Mouse (Mus musculus) embryonic facial prominence, embryonic 11.5 days (tissue): ENCODE results near the gene Aak1. TPM values are rescaled to one million over a fixed set of nuclear protein-coding genes. Genes with fewer than 3 reads are reported as not detected.
A peak's percentile ranks its signal among the peaks of the same experiment; 100 is the strongest.

Experiments
- ATAC-seq: fragments of 200-750 bp; cut with Nextera tagmentation; replicated peaks from 2 replicates; pipeline ENCODE4 v1.8.0; 2017; ENCODE audit warnings: low read depth; ENCODE audit not compliant: insufficient number of reproducible peaks, low FRiP score, low TSS enrichment
- DNase-seq: peaks from one replicate; pipeline ENCODE4 v3.0.0-alpha.2; 2015; ENCODE audit warnings: low spot score
- H3K27ac ChIP-seq: fragments of 300-500 bp; sonication (generic); replicated peaks from 2 replicates; pipeline ENCODE4 v1.5.1; 2014; ENCODE audit warnings: mild to moderate bottlenecking, low read depth, low read length, control low read depth
- H3K27me3 ChIP-seq: fragments of 300-500 bp; sonication (generic); 2 replicates; pipeline ENCODE4 v1.6.1; 2014; ENCODE audit warnings: mild to moderate bottlenecking, low read length, moderate library complexity, mixed read lengths; ENCODE audit not compliant: control insufficient read depth, insufficient read depth
- H3K36me3 ChIP-seq: fragments of 300-500 bp; sonication (generic); replicated peaks from 2 replicates; pipeline ENCODE4 v1.6.1; 2014; ENCODE audit warnings: low read depth, mild to moderate bottlenecking, low read length, moderate library complexity, mixed read lengths; ENCODE audit not compliant: control insufficient read depth, insufficient read depth
- H3K4me1 ChIP-seq: fragments of 300-500 bp; sonication (generic); 2 replicates; pipeline ENCODE4 v1.6.1; 2014; ENCODE audit warnings: low read length, mixed read lengths; ENCODE audit not compliant: control insufficient read depth, insufficient read depth
- H3K4me2 ChIP-seq: fragments of 300-500 bp; sonication (generic); 2 replicates; pipeline ENCODE4 v1.6.1; 2014; ENCODE audit warnings: low read depth, mild to moderate bottlenecking, control low read depth, low read length, moderate library complexity
- H3K4me3 ChIP-seq: fragments of 300-500 bp; sonication (generic); 2 replicates; pipeline ENCODE4 v1.5.1; 2014; ENCODE audit warnings: low read depth, low read length, control low read depth
- H3K9ac ChIP-seq: fragments of 300-500 bp; sonication (generic); replicated peaks from 2 replicates; pipeline ENCODE4 v1.6.1; 2014; ENCODE audit warnings: mild to moderate bottlenecking, control low read depth, low read length
- H3K9me3 ChIP-seq: fragments of 300-500 bp; sonication (generic); replicated peaks from 2 replicates; pipeline ENCODE4 v1.6.1; 2016; ENCODE audit warnings: mild to moderate bottlenecking, low read length, inconsistent platforms, mixed read lengths; ENCODE audit not compliant: control insufficient read depth
- WGBS: fragments of 180-500 bp; shearing (Covaris S2); extraction: QIAGEN DNeasy Blood & Tissue Kit; methylation state at CpG from one replicate; pipeline ENCODE4 v1.1.7; 2014; 5-methylcytosine and 5-hydroxymethylcytosine counted together
- polyA plus RNA-seq: library from polyadenylated mRNA; unstranded; fragments of >200 nt; fragmentation: Nextera tagmentation; extraction: Ambion mirVana; gene quantifications from 2 replicates; pipeline ENCODE4 v1.2.1, GENCODE M21; 2014

The Aak1 gene
- polyA plus RNA-seq, 1 experiment from 2014 or later, result 17.3 TPM

DNA sequence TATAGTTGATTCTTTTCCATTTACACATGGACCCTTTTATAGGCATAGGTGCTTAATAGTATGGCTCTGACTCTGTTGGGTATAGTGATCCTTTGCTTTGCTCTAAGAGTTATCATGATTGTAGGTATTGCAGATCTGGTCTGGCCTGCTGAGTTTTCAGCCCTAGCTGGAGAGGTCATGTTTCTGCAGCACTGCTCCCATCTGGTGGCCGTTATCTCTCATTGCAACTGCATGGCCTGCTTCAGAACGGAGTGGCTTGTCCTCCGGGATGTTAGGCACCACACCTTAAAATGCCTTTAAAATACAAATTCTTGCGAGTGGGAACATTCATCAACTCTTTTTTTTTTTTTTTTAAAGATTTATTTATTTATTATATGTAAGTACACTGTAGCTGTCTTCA, 72.6 kb downstream of the Aak1 start:
- WGBS, result 22% methylated on average over 4 of the region's 4 CpGs
- 0 out of 2 replicates have a peak, but pooled peaks have one; percentile 65 for ATAC-seq

DNA sequence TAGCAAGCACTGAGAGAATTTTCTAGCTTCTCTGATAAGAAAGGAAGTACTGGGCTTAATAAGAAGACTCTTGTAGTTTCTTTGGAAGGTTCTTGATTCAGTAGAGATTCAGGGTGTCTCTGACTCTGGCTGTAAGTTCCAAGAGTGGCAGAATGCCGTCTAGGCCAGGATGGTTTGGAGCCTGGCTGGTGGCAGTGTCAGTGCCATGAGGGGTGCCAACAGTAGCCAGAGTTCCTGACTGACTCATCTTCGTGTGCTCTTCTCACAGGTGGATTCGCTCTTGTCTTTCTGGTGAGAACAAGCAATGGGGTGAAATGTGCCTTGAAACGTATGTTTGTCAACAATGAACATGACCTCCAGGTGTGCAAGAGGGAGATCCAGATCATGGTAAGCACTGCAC, 75.4 kb downstream of the Aak1 start:
- Histone ChIP-seq H3K4me1 (no peaks in the 10 kb centered on the region), H3K9me3 (no peaks in the 10 kb centered on the region), H3K36me3 (no peaks in the 10 kb centered on the region; the same call in 1 of the 2 replicates), H3K4me3 (no peak overlapping the region), H3K27ac (no peak overlapping the region), H3K4me2 (no peak overlapping the region), H3K9ac (no peak overlapping the region), H3K27me3 (no peaks in the 10 kb centered on the region)
- WGBS, result 83% methylated on average over 4 of the region's 4 CpGs
- DNase-seq (no peak), ATAC-seq (no peak)

More for the DNA sequence above, 72.6 kb downstream of the Aak1 start:
- DNase-seq, result peak; percentile 73
- no peak overlapping the region for H3K27ac ChIP-seq
- H3K4me3 ChIP-seq, result no peak overlapping the region
- H3K4me2 ChIP-seq, result no peak overlapping the region
- H3K36me3 ChIP-seq, result no peaks in the 10 kb centered on the region; the same call in 1 of the 2 replicates
- H3K27me3 ChIP-seq, result no peaks in the 10 kb centered on the region
- no peaks in the 10 kb centered on the region for H3K4me1 ChIP-seq
- no peaks in the 10 kb centered on the region for H3K9me3 ChIP-seq
- H3K9ac ChIP-seq, result no peak overlapping the region

DNA sequence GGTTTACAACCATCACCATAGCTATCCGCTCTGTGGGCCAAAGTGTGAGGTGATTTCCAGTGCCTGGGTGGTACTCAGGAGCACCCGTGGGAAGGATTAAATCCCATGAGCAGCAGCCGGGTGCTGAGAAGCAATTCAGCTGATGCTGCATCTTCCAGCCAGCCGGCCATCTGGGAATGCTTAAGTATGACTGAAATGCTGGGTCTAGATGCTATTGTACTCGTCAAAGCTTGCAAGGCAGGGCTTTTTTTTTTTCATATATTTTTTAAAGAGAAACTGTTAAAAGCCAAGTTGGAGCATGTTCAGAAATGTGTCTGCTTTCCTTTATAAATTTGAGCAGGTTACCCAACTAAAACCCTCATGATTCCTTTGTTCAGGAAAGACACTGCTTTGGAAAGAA, 85.2 kb downstream of the Aak1 start:
- Histone ChIP-seq H3K27ac (no peak overlapping the region), H3K4me2 (no peak overlapping the region), H3K9me3 (no peaks in the 10 kb centered on the region), H3K36me3 (peaks cover 3% of the 10 kb centered on the region), H3K4me1 (no peaks in the 10 kb centered on the region), H3K27me3 (no peaks in the 10 kb centered on the region), H3K9ac (no peak overlapping the region), H3K4me3 (no peak overlapping the region)
- DNase-seq, result peak; percentile 63
- 48% methylated on average over 5 of the region's 5 CpGs for WGBS
- no peak for ATAC-seq

DNA sequence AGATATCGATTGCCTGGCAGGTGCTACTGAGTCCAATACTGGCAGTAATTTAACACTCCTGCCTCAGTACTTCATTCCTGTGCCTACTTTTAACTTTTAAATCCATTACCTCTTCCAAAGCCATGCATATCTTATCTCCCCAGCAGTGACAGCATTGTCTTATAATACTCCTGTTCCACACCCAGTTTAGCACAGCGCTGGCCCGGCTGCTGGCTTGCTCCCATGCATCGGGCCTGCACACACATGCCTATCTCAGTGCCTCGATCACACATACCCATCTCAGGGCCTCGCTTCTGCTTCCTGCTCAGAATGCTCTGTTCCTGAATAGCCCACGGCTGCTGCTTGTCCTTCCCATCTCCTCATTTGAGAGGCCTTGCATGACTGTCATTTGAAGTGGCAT, 90.5 kb downstream of the Aak1 start:
- Histone ChIP-seq H3K27me3 (no peaks in the 10 kb centered on the region), H3K27ac (no peak overlapping the region), H3K4me2 (no peak overlapping the region), H3K4me3 (no peak overlapping the region), H3K9ac (no peak overlapping the region), H3K9me3 (no peaks in the 10 kb centered on the region), H3K4me1 (no peaks in the 10 kb centered on the region), H3K36me3 (peaks cover 3% of the 10 kb centered on the region)
- WGBS, result 89% methylated on average over 7 of the region's 7 CpGs
- ATAC-seq (no peak), DNase-seq (no peak)

DNA sequence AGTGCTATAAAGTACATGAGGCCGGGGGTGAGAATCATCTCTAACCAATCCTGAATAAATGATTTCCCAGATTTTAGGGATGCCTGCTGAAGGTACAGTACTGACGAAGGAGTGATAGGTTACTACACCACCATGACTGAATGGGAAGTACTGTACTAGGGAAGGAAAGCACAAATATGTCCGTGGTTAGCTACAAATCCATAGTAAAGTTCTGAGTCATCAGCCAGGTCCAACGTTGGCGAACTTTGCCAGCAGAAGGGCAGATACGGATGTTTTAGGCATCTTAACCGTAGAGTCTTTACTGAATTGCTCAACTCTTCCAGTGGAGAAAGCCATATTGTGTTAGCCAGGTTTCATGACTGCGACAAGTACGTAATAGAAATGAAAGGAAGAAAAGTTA, 91.6 kb downstream of the Aak1 start:
- Histone ChIP-seq H3K4me3 (no peak overlapping the region), H3K9ac (no peak overlapping the region), H3K9me3 (no peaks in the 10 kb centered on the region), H3K27me3 (no peaks in the 10 kb centered on the region), H3K27ac (no peak overlapping the region), H3K36me3 (peaks cover 3% of the 10 kb centered on the region), H3K4me2 (no peak overlapping the region), H3K4me1 (no peaks in the 10 kb centered on the region)
- DNase-seq (no peak), ATAC-seq (no peak)
- 95% methylated on average over 9 of the region's 9 CpGs for WGBS

DNA sequence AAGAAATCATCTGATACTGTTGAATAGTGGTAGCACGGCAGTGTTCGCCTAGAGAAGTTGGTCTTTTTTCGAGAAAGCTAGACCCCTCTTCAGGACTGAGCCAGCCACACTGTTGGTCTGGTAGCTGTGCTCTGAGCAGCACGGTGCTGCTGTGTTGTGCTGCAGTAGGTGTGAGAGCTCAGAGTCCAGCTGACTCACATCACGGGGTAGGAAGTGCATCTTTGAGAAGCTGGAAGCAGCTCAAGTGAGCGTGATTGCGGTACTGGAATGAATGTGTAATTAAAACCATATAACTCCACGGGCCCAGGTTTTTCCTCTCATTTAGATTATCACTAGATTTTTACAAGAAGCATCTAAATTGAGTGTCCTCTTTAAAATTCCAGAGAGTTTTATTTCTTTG, 97.8 kb downstream of the Aak1 start:
- Histone ChIP-seq H3K36me3 (no peaks in the 10 kb centered on the region; the same call in 1 of the 2 replicates), H3K4me2 (no peak overlapping the region), H3K27ac (no peak overlapping the region), H3K9me3 (no peaks in the 10 kb centered on the region), H3K4me1 (no peaks in the 10 kb centered on the region), H3K4me3 (no peak overlapping the region), H3K27me3 (no peaks in the 10 kb centered on the region), H3K9ac (no peak overlapping the region)
- 81% methylated on average over 8 of the region's 8 CpGs for WGBS
- DNase-seq (no peak), ATAC-seq (no peak)

DNA sequence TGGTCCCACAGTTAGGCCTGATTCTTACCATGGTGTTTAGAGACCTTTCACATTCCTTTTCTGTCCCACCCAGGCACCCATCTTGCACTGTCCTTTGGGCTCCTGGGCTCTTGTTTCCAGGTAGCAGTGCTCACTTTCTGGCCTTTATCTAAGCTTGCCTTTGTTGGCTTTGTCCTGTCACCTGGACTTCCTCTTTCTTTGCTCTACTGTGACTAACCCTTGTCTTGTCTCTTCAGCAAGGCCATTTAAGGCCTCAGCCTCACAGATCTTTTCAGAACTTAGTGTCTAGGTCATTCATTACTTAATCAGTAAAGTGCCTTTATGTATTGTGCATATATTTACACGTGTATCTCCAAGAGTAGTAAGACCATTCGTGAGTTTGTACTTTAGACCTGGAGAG, 99.4 kb downstream of the Aak1 start:
- WGBS, result 79% methylated on average over 2 of the region's 2 CpGs
- Histone ChIP-seq H3K36me3 (no peaks in the 10 kb centered on the region; the same call in 1 of the 2 replicates), H3K4me3 (no peak overlapping the region), H3K4me2 (no peak overlapping the region), H3K9me3 (no peaks in the 10 kb centered on the region), H3K27me3 (no peaks in the 10 kb centered on the region), H3K4me1 (no peaks in the 10 kb centered on the region), H3K27ac (no peak overlapping the region), H3K9ac (no peak overlapping the region)
- DNase-seq (no peak), ATAC-seq (no peak)

DNA sequence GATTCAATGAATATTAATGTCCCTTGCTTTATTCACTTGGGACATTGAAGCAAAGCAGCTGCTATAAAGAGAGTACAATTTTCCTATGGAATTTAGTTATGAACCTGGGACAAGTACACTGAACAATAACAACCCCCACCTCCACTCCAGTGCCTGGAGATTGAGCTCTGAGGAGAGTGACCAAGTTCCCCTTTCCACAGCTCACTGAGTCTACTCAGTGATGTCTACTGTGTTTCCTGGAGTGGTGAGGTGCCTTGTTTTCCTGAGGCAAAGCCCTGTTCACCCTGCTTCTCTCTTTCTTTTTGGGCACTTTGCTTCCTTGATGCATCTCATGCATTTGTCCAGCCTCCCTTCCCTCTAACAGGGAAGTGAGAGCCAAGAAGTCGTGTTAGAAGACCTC, 100.8 kb downstream of the Aak1 start:
- 62% methylated on average over 1 of the region's 1 CpGs for WGBS
- Histone ChIP-seq H3K4me3 (no peak overlapping the region), H3K4me2 (no peak overlapping the region), H3K4me1 (no peaks in the 10 kb centered on the region), H3K27ac (no peak overlapping the region), H3K9me3 (no peaks in the 10 kb centered on the region), H3K36me3 (no peaks in the 10 kb centered on the region; the same call in 1 of the 2 replicates), H3K27me3 (no peaks in the 10 kb centered on the region), H3K9ac (no peak overlapping the region)
- no peak for ATAC-seq
- no peak for DNase-seq
